Mouse (Mus musculus) midbrain, postnatal 0 days (tissue): ENCODE measurements around the gene Uox. TPM values are rescaled to one million over a fixed set of nuclear protein-coding genes. Genes with fewer than 3 reads are reported as not detected.

Source experiments
- ATAC-seq: fragments of 200-750 bp; cut with Nextera tagmentation; 2 replicates; pipeline ENCODE4 v1.8.0; 2017; ENCODE audit warnings: moderate number of reproducible peaks, mild to moderate bottlenecking, moderate TSS enrichment, moderate library complexity; ENCODE audit not compliant: low FRiP score
- DNase-seq: peaks from one replicate; pipeline ENCODE4 v3.0.0-alpha.2; 2015; ENCODE audit warnings: low spot score
- H3K27ac ChIP-seq: fragments of 300-500 bp; sonication (generic); 2 replicates; pipeline ENCODE4 v1.5.1; 2014; ENCODE audit warnings: low read depth, mild to moderate bottlenecking, low read length, mixed read lengths
- H3K27me3 ChIP-seq: fragments of 300-500 bp; sonication (generic); 2 replicates; pipeline ENCODE4 v1.6.1; 2014; ENCODE audit warnings: low read length, control low read depth, mixed read lengths; ENCODE audit not compliant: insufficient read depth
- H3K36me3 ChIP-seq: fragments of 300-500 bp; sonication (generic); 2 replicates; pipeline ENCODE4 v1.6.1; 2014; ENCODE audit warnings: low read length, control low read depth, mixed read lengths; ENCODE audit not compliant: insufficient read depth
- H3K4me1 ChIP-seq: fragments of 300-500 bp; sonication (generic); 2 replicates; pipeline ENCODE4 v1.6.1; 2014; ENCODE audit warnings: mild to moderate bottlenecking, control low read depth, antibody characterized with exemption, low read length, mixed read lengths; ENCODE audit not compliant: insufficient read depth
- H3K4me2 ChIP-seq: fragments of 300-500 bp; sonication (generic); 2 replicates; pipeline ENCODE4 v1.6.1; 2014; ENCODE audit warnings: low read depth, mild to moderate bottlenecking, low read length, mixed read lengths; ENCODE audit not compliant: poor library complexity, severe bottlenecking
- H3K4me3 ChIP-seq: fragments of 300-500 bp; sonication (generic); 2 replicates; pipeline ENCODE4 v1.5.1; 2014; ENCODE audit warnings: low read depth, mild to moderate bottlenecking, low read length, moderate library complexity
- H3K9ac ChIP-seq: fragments of 300-500 bp; sonication (generic); replicated peaks from 2 replicates; pipeline ENCODE4 v1.6.1; 2014; ENCODE audit warnings: mild to moderate bottlenecking, low read length, moderate library complexity, mixed read lengths; ENCODE audit not compliant: poor library complexity, severe bottlenecking
- H3K9me3 ChIP-seq: fragments of 300-500 bp; sonication (generic); 2 replicates; pipeline ENCODE4 v1.6.1; 2016; ENCODE audit warnings: low read length, control low read depth
- CTCF ChIP-seq: IDR thresholded peaks from 2 replicates; pipeline ENCODE4 v1.5.1; 2016; ENCODE audit warnings: antibody characterized with exemption, mild to moderate bottlenecking
- WGBS: fragments of 180-500 bp; shearing (Covaris S2); extraction: QIAGEN DNeasy Blood & Tissue Kit; methylation state at CpG from one replicate; pipeline ENCODE4 v1.1.7; 2014; 5-methylcytosine and 5-hydroxymethylcytosine counted together
- polyA plus RNA-seq: library from polyadenylated mRNA; unstranded; fragments of >200 nt; fragmentation: Nextera tagmentation; extraction: Ambion mirVana; gene quantifications from 2 replicates; pipeline ENCODE4 v1.2.1, GENCODE M21; 2015
- total RNA-seq: library from RNA; depleted of rRNA; stranded (reverse); fragments of >200 nt; gene quantifications from 2 replicates; pipeline ENCODE4 v1.2.3, GENCODE M21; 2014; rRNA removed

Uox gene
- total RNA-seq: not detected in 2 replicates
- 0.30 and 0.39 TPM in 2 replicates for polyA plus RNA-seq

- H3K4me3 ChIP-seq: no peak within 1 kb of the TSS
- no peak within 1 kb of the TSS for H3K4me2 ChIP-seq
- H3K4me1 ChIP-seq: no peaks in the 10 kb centered on the region
- WGBS: 82% methylated on average over 10 of the region's 10 CpGs
- H3K9ac ChIP-seq: no peak within 1 kb of the TSS
- H3K36me3 ChIP-seq: no peaks in the 10 kb centered on the region
- H3K27ac ChIP-seq: no peak within 1 kb of the TSS
- DNase-seq (no peak), ATAC-seq (no peak)
- no peaks in the 10 kb centered on the region for H3K27me3 ChIP-seq
- no peak for TF ChIP-seq CTCF
- no peaks in the 10 kb centered on the region for H3K9me3 ChIP-seq
These were observed at the start of gene Uox for GRCm38 (mm10) chr3:146570148-146570782. TSS of gene Uox (plus strand) at chr3:146570426.

DNA sequence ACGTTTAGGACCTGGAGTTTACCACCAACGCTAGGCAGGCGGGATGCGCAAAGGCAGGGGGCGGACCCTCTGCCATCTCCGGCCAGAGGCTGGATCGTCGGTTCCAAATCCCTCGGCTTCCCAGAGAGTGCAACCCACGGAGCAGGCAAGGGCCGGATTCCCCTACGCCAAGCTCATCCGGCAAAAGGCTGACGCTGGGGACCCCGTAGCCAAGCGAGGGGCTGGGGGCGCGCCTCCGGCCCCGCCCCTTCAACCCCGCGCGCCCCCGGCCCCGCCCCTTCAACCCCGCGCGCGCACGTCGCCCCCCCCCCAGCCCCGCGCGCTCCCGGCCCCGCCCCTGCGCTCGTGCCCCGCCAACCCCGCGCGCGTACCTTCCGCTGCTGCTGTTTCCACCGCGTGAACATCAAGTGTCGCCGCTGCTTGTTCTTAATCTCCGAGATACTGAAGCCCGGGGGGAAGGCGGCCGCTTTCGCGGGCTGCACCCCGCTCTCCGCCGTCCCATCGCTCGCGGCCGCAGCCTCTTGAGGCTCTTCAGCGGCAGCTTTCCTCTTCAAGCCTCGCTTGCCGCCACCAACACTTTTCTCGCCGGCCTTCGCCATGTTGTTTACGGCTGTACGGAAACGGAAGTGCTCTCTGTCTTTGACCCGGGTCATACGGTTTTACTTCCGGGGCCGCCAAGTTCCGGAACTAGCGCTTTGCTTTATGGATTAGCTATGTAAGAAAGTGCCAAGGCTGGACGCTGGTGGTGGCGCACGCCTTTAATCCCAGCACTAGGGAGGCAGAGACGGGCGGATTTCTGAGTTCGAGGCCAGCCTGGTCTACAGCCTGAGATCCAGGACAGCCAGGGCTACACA lies 49.2 kb upstream of the Uox start, which contains the start of gene Rpf1:
TSS of gene Rpf1 (minus strand) at position 632 of the 854 bp plus-strand sequence.
- Histone ChIP-seq H3K4me3 (peak within 1 kb of the TSS; percentile 83), H3K9ac (peak within 1 kb of the TSS; percentile 79), H3K9me3 (no peaks in the 10 kb centered on the region), H3K4me1 (no peaks in the 10 kb centered on the region), H3K36me3 (peaks cover 11% of the 10 kb centered on the region; the same call in 1 of the 2 replicates), H3K27ac (peak within 1 kb of the TSS; percentile 98), H3K4me2 (peak within 1 kb of the TSS; percentile 55), H3K27me3 (no peaks in the 10 kb centered on the region)
- peak; percentile 18 for TF ChIP-seq CTCF
- under 1% methylated on average over 59 of the region's 82 CpGs for WGBS
- peak; percentile 95 for DNase-seq
- peak; percentile 95 for ATAC-seq

- WGBS: 13% methylated on average over 8 of the region's 8 CpGs
- H3K9ac ChIP-seq: no peak overlapping the region
- TF ChIP-seq CTCF: no peak
- H3K27ac ChIP-seq: peak overlapping the region; percentile 98
- peaks cover 11% of the 10 kb centered on the region; the same call in 1 of the 2 replicates for H3K36me3 ChIP-seq
- H3K4me2 ChIP-seq: peak overlapping the region; percentile 55
- no peak for DNase-seq
- H3K9me3 ChIP-seq: no peaks in the 10 kb centered on the region
- H3K4me1 ChIP-seq: no peaks in the 10 kb centered on the region
- peak overlapping the region; percentile 83 for H3K4me3 ChIP-seq
- no peaks in the 10 kb centered on the region for H3K27me3 ChIP-seq
- ATAC-seq: peak; percentile 24; the same call in 1 of the 2 replicates
These were observed 48.6 kb upstream of the Uox start for GRCm38 (mm10) chr3:146521652-146522020.

- TF ChIP-seq CTCF: no peak
- H3K4me3 ChIP-seq: no peak overlapping the region
- no peak for ATAC-seq
- no peak overlapping the region for H3K27ac ChIP-seq
- H3K4me1 ChIP-seq: no peaks in the 10 kb centered on the region
- no peaks in the 10 kb centered on the region for H3K9me3 ChIP-seq
- no peaks in the 10 kb centered on the region for H3K27me3 ChIP-seq
- H3K36me3 ChIP-seq: no peaks in the 10 kb centered on the region
- 11% methylated on average over 2 of the region's 2 CpGs for WGBS
- no peak for DNase-seq
- no peak overlapping the region for H3K9ac ChIP-seq
- no peak overlapping the region for H3K4me2 ChIP-seq
These were observed 41.9 kb upstream of the Uox start for GRCm38 (mm10) chr3:146528335-146528734.

DNA sequence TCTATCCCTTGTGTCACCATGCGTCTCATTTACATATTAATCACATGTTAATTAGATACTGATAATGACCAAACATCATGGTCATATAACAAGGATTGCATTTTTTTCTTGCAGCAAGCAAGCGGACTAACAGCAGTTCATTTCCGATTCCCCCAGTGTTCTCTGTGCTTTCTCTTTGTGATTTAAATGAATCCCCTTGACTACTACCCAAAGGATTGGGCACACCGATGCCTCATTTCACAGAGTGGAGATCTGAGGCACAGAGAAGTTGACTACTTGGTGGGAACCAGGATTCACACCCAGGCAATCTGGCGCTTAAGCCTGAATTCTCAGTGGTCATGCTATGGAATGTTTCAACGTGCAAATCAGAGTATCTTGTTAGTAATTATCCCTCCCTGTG lies 35.2 kb upstream of the Uox start:
- Histone ChIP-seq H3K27me3 (no peaks in the 10 kb centered on the region), H3K27ac (no peak overlapping the region), H3K36me3 (no peaks in the 10 kb centered on the region), H3K4me3 (no peak overlapping the region), H3K9ac (no peak overlapping the region), H3K4me2 (no peak overlapping the region), H3K9me3 (no peaks in the 10 kb centered on the region), H3K4me1 (no peaks in the 10 kb centered on the region)
- TF ChIP-seq CTCF: no peak
- 62% methylated on average over 6 of the region's 6 CpGs for WGBS
- no peak for DNase-seq
- ATAC-seq: no peak
